Mouse (Mus musculus): Measurements from ENCODE around the gene Samd1.

- TF ChIP-seq CTCF (IDR thresholded peaks at IDR 0.05; ENCODE audit: low read depth, low read length), result no peak
- no peak for TF ChIP-seq POLR2A (IDR thresholded peaks at IDR 0.05; ENCODE audit: extremely low read depth, insufficient read depth, low read length)
Observed at GRCm38 (mm10) chr8:83974521-83974920, 23.0 kb upstream of the Samd1 start.

Measured in liver, adult 2 months (tissue).